Mouse (Mus musculus) heart, embryonic 15.5 days (tissue): ENCODE results near the gene Calhm1. TPM values are rescaled to one million over a fixed set of nuclear protein-coding genes. Genes with fewer than 3 reads are reported as not detected.
A peak's percentile ranks its signal among the peaks of the same experiment; 100 is the strongest.

Experiments used
- ATAC-seq: fragments of 200-750 bp; cut with Nextera tagmentation; replicated peaks from 2 replicates; pipeline ENCODE4 v1.8.0; 2017; ENCODE audit warnings: low read depth, moderate TSS enrichment; ENCODE audit not compliant: insufficient number of reproducible peaks, insufficient read depth, low FRiP score
- H3K27ac ChIP-seq: fragments of 300-500 bp; sonication (generic); 2 replicates; pipeline ENCODE4 v1.5.1; 2015; ENCODE audit warnings: mild to moderate bottlenecking, inconsistent platforms
- H3K27me3 ChIP-seq: fragments of 300-500 bp; sonication (generic); 2 replicates; pipeline ENCODE4 v1.6.1; 2015; ENCODE audit warnings: inconsistent platforms
- H3K36me3 ChIP-seq: fragments of 300-500 bp; sonication (generic); 2 replicates; pipeline ENCODE4 v1.6.1; 2015; ENCODE audit warnings: mild to moderate bottlenecking, inconsistent platforms
- H3K4me1 ChIP-seq: fragments of 300-500 bp; sonication (generic); replicated peaks from 2 replicates; pipeline ENCODE4 v1.6.1; 2015; ENCODE audit warnings: inconsistent platforms
- H3K4me2 ChIP-seq: fragments of 300-500 bp; sonication (generic); 2 replicates; pipeline ENCODE4 v1.6.1; 2015; ENCODE audit warnings: inconsistent platforms, mild to moderate bottlenecking, moderate library complexity
- H3K4me3 ChIP-seq: fragments of 300-500 bp; sonication (generic); 2 replicates; pipeline ENCODE4 v1.5.1; 2015; ENCODE audit warnings: mild to moderate bottlenecking, inconsistent platforms
- H3K9ac ChIP-seq: fragments of 300-500 bp; sonication (generic); 2 replicates; pipeline ENCODE4 v1.6.1; 2015; ENCODE audit warnings: mild to moderate bottlenecking, inconsistent platforms
- H3K9me3 ChIP-seq: fragments of 300-500 bp; sonication (generic); replicated peaks from 2 replicates; pipeline ENCODE4 v1.6.1; 2016; ENCODE audit warnings: inconsistent platforms
- WGBS: fragments of 180-500 bp; shearing (Covaris S2); methylation state at CpG from one replicate; pipeline ENCODE4 v1.1.7; 2015; ENCODE audit warnings: mixed read lengths; 5-methylcytosine and 5-hydroxymethylcytosine counted together
- polyA plus RNA-seq: library from polyadenylated mRNA; unstranded; fragments of >200 nt; fragmentation: Nextera tagmentation; extraction: Ambion mirVana; gene quantifications from 2 replicates; pipeline ENCODE4 v1.2.1, GENCODE M21; 2015

Gene Calhm1
- polyA plus RNA-seq, 1 experiment from 2014 or later: not detected

GRCm38 (mm10) chr19:47176916-47177505 is 33.0 kb upstream of the Calhm1 start:
- Histone ChIP-seq H3K27ac (no peak overlapping the region), H3K9me3 (no peaks in the 10 kb centered on the region), H3K36me3 (no peaks in the 10 kb centered on the region), H3K9ac (no peak overlapping the region), H3K4me1 (peaks cover 16% of the 10 kb centered on the region), H3K4me2 (no peak overlapping the region), H3K4me3 (no peak overlapping the region), H3K27me3 (peaks cover 43% of the 10 kb centered on the region)
- WGBS: 54% methylated on average over 2 of the region's 2 CpGs
- no peak for ATAC-seq

- WGBS: 39% methylated on average over 2 of the region's 2 CpGs
- Histone ChIP-seq H3K27ac (no peak overlapping the region), H3K4me2 (no peak overlapping the region), H3K4me1 (peaks cover 16% of the 10 kb centered on the region), H3K4me3 (no peak overlapping the region), H3K36me3 (no peaks in the 10 kb centered on the region), H3K9me3 (no peaks in the 10 kb centered on the region), H3K27me3 (peaks cover 35% of the 10 kb centered on the region), H3K9ac (no peak overlapping the region)
- no peak for ATAC-seq
Measured at GRCm38 (mm10) chr19:47175472-47175871, 31.4 kb upstream of the Calhm1 start.

- Histone ChIP-seq H3K27ac (no peak overlapping the region), H3K9me3 (no peaks in the 10 kb centered on the region), H3K4me2 (no peak overlapping the region), H3K9ac (no peak overlapping the region), H3K36me3 (no peaks in the 10 kb centered on the region), H3K4me1 (peaks cover 13% of the 10 kb centered on the region), H3K27me3 (peaks cover 26% of the 10 kb centered on the region), H3K4me3 (no peak overlapping the region)
- 53% methylated on average over 3 of the region's 3 CpGs for WGBS
- ATAC-seq: no peak
Measured at GRCm38 (mm10) chr19:47174515-47174914, 30.5 kb upstream of the Calhm1 start.

- Histone ChIP-seq H3K36me3 (no peaks in the 10 kb centered on the region), H3K9me3 (no peaks in the 10 kb centered on the region), H3K4me1 (peaks cover 12% of the 10 kb centered on the region), H3K9ac (peak overlapping the region; percentile 32; the same call in 1 of the 2 replicates), H3K4me3 (peak overlapping the region; percentile 33), H3K27me3 (no peaks in the 10 kb centered on the region), H3K27ac (no peak overlapping the region), H3K4me2 (peak overlapping the region; percentile 66)
- ATAC-seq: no peak
- WGBS: 18% methylated on average over 11 of the region's 11 CpGs
Measured at GRCm38 (mm10) chr19:47168793-47169412, 24.8 kb upstream of the Calhm1 start.

GRCm38 (mm10) chr19:47168223-47168622 is 24.2 kb upstream of the Calhm1 start:
- ATAC-seq: no peak
- Histone ChIP-seq H3K4me2 (peak overlapping the region; percentile 66), H3K4me3 (peak overlapping the region; percentile 33), H3K4me1 (peaks cover 12% of the 10 kb centered on the region), H3K9ac (peak overlapping the region; percentile 32; the same call in 1 of the 2 replicates), H3K27me3 (no peaks in the 10 kb centered on the region), H3K27ac (no peak overlapping the region), H3K36me3 (no peaks in the 10 kb centered on the region), H3K9me3 (no peaks in the 10 kb centered on the region)
- 5% methylated on average over 13 of the region's 13 CpGs for WGBS

GRCm38 (mm10) chr19:47167617-47168214 is 23.7 kb upstream of the Calhm1 start:
- Histone ChIP-seq H3K4me3 (no peak overlapping the region), H3K36me3 (no peaks in the 10 kb centered on the region), H3K9me3 (no peaks in the 10 kb centered on the region), H3K4me1 (peaks cover 12% of the 10 kb centered on the region), H3K4me2 (peak overlapping the region; percentile 66), H3K9ac (0 out of 2 replicates have a peak overlapping the region, but pooled peaks have one; percentile 6), H3K27ac (no peak overlapping the region), H3K27me3 (no peaks in the 10 kb centered on the region)
- WGBS: 45% methylated on average over 7 of the region's 7 CpGs
- no peak for ATAC-seq

- H3K4me3 ChIP-seq: no peak overlapping the region
- H3K9me3 ChIP-seq: no peaks in the 10 kb centered on the region
- H3K36me3 ChIP-seq: no peaks in the 10 kb centered on the region
- no peaks in the 10 kb centered on the region for H3K27me3 ChIP-seq
- H3K4me2 ChIP-seq: no peak overlapping the region
- H3K27ac ChIP-seq: no peak overlapping the region
- H3K4me1 ChIP-seq: peaks cover 12% of the 10 kb centered on the region
- ATAC-seq: no peak
- no peak overlapping the region for H3K9ac ChIP-seq
- WGBS: 32% methylated on average over 3 of the region's 3 CpGs
Measured at GRCm38 (mm10) chr19:47166758-47167157, 22.7 kb upstream of the Calhm1 start.

- WGBS: 88% methylated on average over 6 of the region's 6 CpGs
- no peaks in the 10 kb centered on the region for H3K36me3 ChIP-seq
- H3K27me3 ChIP-seq: no peaks in the 10 kb centered on the region
- H3K4me1 ChIP-seq: peaks cover 5% of the 10 kb centered on the region
- H3K9ac ChIP-seq: no peak overlapping the region
- no peaks in the 10 kb centered on the region for H3K9me3 ChIP-seq
- H3K27ac ChIP-seq: no peak overlapping the region
- no peak overlapping the region for H3K4me2 ChIP-seq
- ATAC-seq: no peak
- no peak overlapping the region for H3K4me3 ChIP-seq
Measured at GRCm38 (mm10) chr19:47163176-47163744, 19.2 kb upstream of the Calhm1 start.

GRCm38 (mm10) chr19:47161669-47162068 is 17.6 kb upstream of the Calhm1 start:
- no peak overlapping the region for H3K4me3 ChIP-seq
- no peak overlapping the region for H3K4me2 ChIP-seq
- no peaks in the 10 kb centered on the region for H3K36me3 ChIP-seq
- ATAC-seq: no peak
- no peaks in the 10 kb centered on the region for H3K9me3 ChIP-seq
- 63% methylated on average over 4 of the region's 4 CpGs for WGBS
- no peak overlapping the region for H3K27ac ChIP-seq
- H3K27me3 ChIP-seq: no peaks in the 10 kb centered on the region
- H3K9ac ChIP-seq: no peak overlapping the region
- no peaks in the 10 kb centered on the region for H3K4me1 ChIP-seq

- 0 out of 2 replicates have a peak, but pooled peaks cover 4% of the 10 kb centered on the region for H3K27me3 ChIP-seq
- no peak for ATAC-seq
- WGBS: 64% methylated on average over 11 of the region's 11 CpGs
- no peak within 1 kb of the TSS for H3K4me2 ChIP-seq
- H3K27ac ChIP-seq: no peak within 1 kb of the TSS
- H3K36me3 ChIP-seq: no peaks in the 10 kb centered on the region
- H3K4me3 ChIP-seq: no peak within 1 kb of the TSS
- no peaks in the 10 kb centered on the region for H3K4me1 ChIP-seq
- no peak within 1 kb of the TSS for H3K9ac ChIP-seq
- no peaks in the 10 kb centered on the region for H3K9me3 ChIP-seq
Measured at GRCm38 (mm10) chr19:47157664-47158063, 13.6 kb upstream of the Calhm1 start, which contains the start of gene Calhm3. TSS of gene Calhm3 (minus strand) at chr19:47157764.

- H3K9me3 ChIP-seq: no peaks in the 10 kb centered on the region
Measured at GRCm38 (mm10) chr19:47153767-47154166, 9.7 kb upstream of the Calhm1 start.

More at GRCm38 (mm10) chr19:47153767-47154166, 9.7 kb upstream of the Calhm1 start:
- H3K27me3 ChIP-seq: peaks cover 19% of the 10 kb centered on the region
- no peak overlapping the region for H3K4me3 ChIP-seq
- H3K27ac ChIP-seq: no peak overlapping the region
- WGBS: 86% methylated on average over 7 of the region's 7 CpGs
- no peak for ATAC-seq
- H3K4me1 ChIP-seq: peaks cover 10% of the 10 kb centered on the region
- H3K9ac ChIP-seq: no peak overlapping the region
- no peak overlapping the region for H3K4me2 ChIP-seq
- H3K36me3 ChIP-seq: no peaks in the 10 kb centered on the region
